Mouse (Mus musculus) heart, postnatal 0 days (tissue): Measurements from ENCODE around the gene Thumpd1.

Experiments
- CTCF ChIP-seq: IDR thresholded peaks from 2 replicates; pipeline ENCODE4 v1.5.1; 2016; ENCODE audit warnings: antibody characterized with exemption, control low read depth, low read depth
- EP300 ChIP-seq: IDR thresholded peaks from 2 replicates; pipeline ENCODE4 v1.6.1; 2016; ENCODE audit warnings: antibody characterized with exemption, low read depth

DNA sequence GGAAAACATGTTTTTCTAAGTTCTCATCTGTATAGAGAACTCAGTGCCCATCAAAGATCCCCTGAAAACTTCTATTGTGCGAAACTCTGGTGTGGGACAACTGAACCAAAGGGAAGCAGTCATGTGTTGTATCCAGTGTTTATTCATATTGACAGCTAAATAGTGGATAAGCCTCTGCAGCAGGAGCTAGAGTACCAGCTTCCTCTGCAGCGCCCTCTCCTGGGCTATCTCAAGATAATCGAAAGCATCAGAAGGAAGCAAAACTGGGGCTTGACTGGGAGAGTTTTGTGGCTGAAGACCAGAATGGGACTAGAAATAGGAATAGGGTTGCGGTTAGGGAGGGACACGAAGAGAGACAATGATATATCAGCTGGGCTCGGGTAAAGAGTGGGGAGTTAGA, 49.7 kb downstream of the Thumpd1 start:
- TF ChIP-seq CTCF: no peak
- no peak for TF ChIP-seq EP300
